Mouse (Mus musculus) intestine, postnatal 0 days (tissue): ENCODE results near the gene Gm11992. TPM values are rescaled to one million over a fixed set of nuclear protein-coding genes. Genes with fewer than 3 reads are reported as not detected.
A peak's percentile ranks its signal among the peaks of the same experiment; 100 is the strongest.

Source experiments
- ATAC-seq: fragments of 200-750 bp; cut with Nextera tagmentation; 2 replicates; pipeline ENCODE4 v1.8.0; 2017; ENCODE audit warnings: mild to moderate bottlenecking, moderate TSS enrichment, moderate library complexity
- H3K27ac ChIP-seq: fragments of 300-500 bp; sonication (generic); 2 replicates; pipeline ENCODE4 v1.5.1; 2014; ENCODE audit warnings: mild to moderate bottlenecking, low read depth, low read length, moderate library complexity
- H3K27me3 ChIP-seq: fragments of 300-500 bp; sonication (generic); replicated peaks from 2 replicates; pipeline ENCODE4 v1.6.1; 2014; ENCODE audit warnings: low read length, mixed read lengths; ENCODE audit not compliant: control insufficient read depth, insufficient read depth
- H3K36me3 ChIP-seq: fragments of 300-500 bp; sonication (generic); 2 replicates; pipeline ENCODE4 v1.6.1; 2014; ENCODE audit warnings: mild to moderate bottlenecking, moderate library complexity; ENCODE audit not compliant: control insufficient read depth, insufficient read depth
- H3K4me1 ChIP-seq: fragments of 300-500 bp; sonication (generic); replicated peaks from 2 replicates; pipeline ENCODE4 v1.6.1; 2014; ENCODE audit warnings: antibody characterized with exemption, low read length, mixed read lengths; ENCODE audit not compliant: control insufficient read depth, insufficient read depth
- H3K4me2 ChIP-seq: fragments of 300-500 bp; sonication (generic); replicated peaks from 2 replicates; pipeline ENCODE4 v1.6.1; 2014; ENCODE audit warnings: low read depth, mild to moderate bottlenecking, moderate library complexity
- H3K4me3 ChIP-seq: fragments of 300-500 bp; sonication (generic); 2 replicates; pipeline ENCODE4 v1.5.1; 2014; ENCODE audit warnings: low read depth, low read length
- H3K9ac ChIP-seq: fragments of 300-500 bp; sonication (generic); 2 replicates; pipeline ENCODE4 v1.6.1; 2014; ENCODE audit warnings: mild to moderate bottlenecking, low read depth, low read length
- H3K9me3 ChIP-seq: fragments of 300-500 bp; sonication (generic); 2 replicates; pipeline ENCODE4 v1.6.1; 2016; ENCODE audit warnings: mixed run types; ENCODE audit not compliant: control insufficient read depth
- CTCF ChIP-seq: sonication (generic); IDR thresholded peaks from 2 replicates; pipeline ENCODE4 v1.5.1; 2016; ENCODE audit warnings: low read depth, mild to moderate bottlenecking, control low read depth, antibody characterized with exemption, moderate library complexity
- WGBS: fragments of 180-500 bp; shearing (Covaris S2); extraction: QIAGEN DNeasy Blood & Tissue Kit; methylation state at CpG from one replicate; pipeline ENCODE4 v1.1.7; 2014; 5-methylcytosine and 5-hydroxymethylcytosine counted together
- polyA plus RNA-seq: library from polyadenylated mRNA; unstranded; fragments of >200 nt; fragmentation: Nextera tagmentation; extraction: Ambion mirVana; gene quantifications from 2 replicates; pipeline ENCODE4 v1.2.1, GENCODE M21; 2015

The Gm11992 gene
- polyA plus RNA-seq, 1 experiment from 2014 or later, result 1.3 TPM

GRCm38 (mm10) chr11:9060484-9060883 is 12.1 kb downstream of the Gm11992 start:
- no peak overlapping the region for H3K4me3 ChIP-seq
- H3K27me3 ChIP-seq, result no peaks in the 10 kb centered on the region
- H3K4me1 ChIP-seq, result no peaks in the 10 kb centered on the region
- no peak for TF ChIP-seq CTCF
- ATAC-seq, result no peak
- no peak overlapping the region for H3K9ac ChIP-seq
- no peaks in the 10 kb centered on the region for H3K36me3 ChIP-seq
- no peaks in the 10 kb centered on the region for H3K9me3 ChIP-seq
- no peak overlapping the region for H3K4me2 ChIP-seq
- WGBS, result 45% methylated on average over 5 of the region's 5 CpGs
- H3K27ac ChIP-seq, result no peak overlapping the region

- no peak for TF ChIP-seq CTCF
- no peak for ATAC-seq
- Histone ChIP-seq H3K27ac (no peak overlapping the region), H3K4me1 (no peaks in the 10 kb centered on the region), H3K36me3 (no peaks in the 10 kb centered on the region), H3K9ac (no peak overlapping the region), H3K4me2 (no peak overlapping the region), H3K27me3 (no peaks in the 10 kb centered on the region), H3K9me3 (no peaks in the 10 kb centered on the region), H3K4me3 (no peak overlapping the region)
- WGBS, result 94% methylated on average over 3 of the region's 3 CpGs
These were observed 28.1 kb downstream of the Gm11992 start for GRCm38 (mm10) chr11:9076444-9076843.

GRCm38 (mm10) chr11:9113189-9113588 is 64.8 kb downstream of the Gm11992 start:
- Histone ChIP-seq H3K36me3 (no peaks in the 10 kb centered on the region), H3K4me3 (no peak overlapping the region), H3K4me2 (no peak overlapping the region), H3K9me3 (no peaks in the 10 kb centered on the region), H3K27ac (no peak overlapping the region), H3K9ac (no peak overlapping the region), H3K27me3 (peaks cover 15% of the 10 kb centered on the region), H3K4me1 (no peaks in the 10 kb centered on the region; the same call in 1 of the 2 replicates)
- 68% methylated on average over 2 of the region's 2 CpGs for WGBS
- ATAC-seq, result no peak
- TF ChIP-seq CTCF, result no peak

- H3K4me2 ChIP-seq, result peak overlapping the region; percentile 51; the same call in 1 of the 2 replicates
- no peak for ATAC-seq
- H3K9ac ChIP-seq, result no peak overlapping the region
- TF ChIP-seq CTCF, result no peak
- H3K36me3 ChIP-seq, result no peaks in the 10 kb centered on the region
- 7% methylated on average over 9 of the region's 9 CpGs for WGBS
- H3K27ac ChIP-seq, result no peak overlapping the region
- peaks cover 30% of the 10 kb centered on the region for H3K27me3 ChIP-seq
- H3K4me3 ChIP-seq, result 0 out of 2 replicates have a peak overlapping the region, but pooled peaks have one; percentile 23
- H3K4me1 ChIP-seq, result no peaks in the 10 kb centered on the region; the same call in 1 of the 2 replicates
- H3K9me3 ChIP-seq, result no peaks in the 10 kb centered on the region
These were observed 67.2 kb downstream of the Gm11992 start for GRCm38 (mm10) chr11:9115367-9116120.

GRCm38 (mm10) chr11:9116121-9116520 is 67.7 kb downstream of the Gm11992 start:
- H3K4me1 ChIP-seq, result no peaks in the 10 kb centered on the region; the same call in 1 of the 2 replicates
- WGBS, result under 1% methylated on average over 10 of the region's 10 CpGs
- no peak for ATAC-seq
- H3K27ac ChIP-seq, result no peak overlapping the region
- H3K27me3 ChIP-seq, result peaks cover 30% of the 10 kb centered on the region
- peak overlapping the region; percentile 23; the same call in 1 of the 2 replicates for H3K4me3 ChIP-seq
- H3K4me2 ChIP-seq, result peak overlapping the region; percentile 51
- TF ChIP-seq CTCF, result no peak
- H3K9ac ChIP-seq, result no peak overlapping the region
- H3K9me3 ChIP-seq, result no peaks in the 10 kb centered on the region
- no peaks in the 10 kb centered on the region for H3K36me3 ChIP-seq

GRCm38 (mm10) chr11:9116916-9117315 is 68.5 kb downstream of the Gm11992 start:
- H3K4me1 ChIP-seq, result no peaks in the 10 kb centered on the region; the same call in 1 of the 2 replicates
- WGBS, result 7% methylated on average over 3 of the region's 3 CpGs
- H3K4me2 ChIP-seq, result no peak overlapping the region
- ATAC-seq, result no peak
- no peak overlapping the region for H3K27ac ChIP-seq
- H3K36me3 ChIP-seq, result no peaks in the 10 kb centered on the region
- TF ChIP-seq CTCF, result no peak
- peaks cover 30% of the 10 kb centered on the region for H3K27me3 ChIP-seq
- H3K4me3 ChIP-seq, result no peak overlapping the region
- H3K9me3 ChIP-seq, result no peaks in the 10 kb centered on the region
- H3K9ac ChIP-seq, result no peak overlapping the region
